Mouse (Mus musculus): ENCODE measurements around the gene Litaf. TPM values are rescaled to one million over a fixed set of nuclear protein-coding genes. Genes with fewer than 3 reads are reported as not detected.

The Litaf gene
- total and polyA plus RNA-seq, 3 experiments = 25.7 to 50.1 TPM; not detected in 1

DNA sequence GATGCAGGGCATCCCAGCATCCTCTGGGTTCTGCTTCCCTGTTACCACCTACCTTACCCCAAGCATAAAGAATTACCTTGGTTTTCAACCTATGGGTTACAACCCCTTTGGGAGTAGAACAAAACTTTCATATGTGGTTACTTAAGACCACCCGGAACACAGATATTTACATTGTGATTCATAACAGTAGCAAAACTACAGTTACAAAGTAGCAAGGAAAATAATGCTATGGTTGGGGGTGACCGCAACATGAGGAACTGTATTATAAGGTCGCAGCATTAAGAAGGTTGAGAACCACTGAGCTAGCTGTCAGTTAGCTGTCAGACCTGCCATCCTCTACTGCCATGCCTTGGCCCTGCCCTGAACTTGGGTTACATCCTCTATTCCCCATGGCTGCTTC, 2.7 kb upstream of the Litaf start:
- no peak overlapping the region for H3K27ac ChIP-seq (ENCODE audit: control insufficient read depth, low read depth, low read length)
- TF ChIP-seq POLR2AphosphoS2 (IDR thresholded peaks at IDR 0.05; ENCODE audit: low read length) (no peak), CHD1 (IDR thresholded peaks at IDR 0.05; ENCODE audit: low read depth, low read length) (no peak), ETS1 (IDR thresholded peaks at IDR 0.05; ENCODE audit: low read depth, low read length) (no peak), RAD21 (IDR thresholded peaks at IDR 0.05; ENCODE audit: low read depth, low read length) (no peak), ZC3H11A (IDR thresholded peaks at IDR 0.05; ENCODE audit: low read depth, low read length) (no peak), POLR2AphosphoS5 (IDR thresholded peaks at IDR 0.05; ENCODE audit: borderline replicate concordance, low read depth, low read length) (no peak), SIN3A (IDR thresholded peaks at IDR 0.05; ENCODE audit: low read length) (no peak), ZNF384 (IDR thresholded peaks at IDR 0.05; ENCODE audit: low read depth, low read length) (no peak), BHLHE40 (IDR thresholded peaks at IDR 0.05; ENCODE audit: borderline replicate concordance, low read depth, low read length) (no peak), MAFK (IDR thresholded peaks at IDR 0.05; ENCODE audit: borderline replicate concordance, low read depth, low read length) (no peak)
- peaks cover 0 to 5% of the 10 kb centered on the region in 2 experiments; a peak in 1 of 4 replicates for H3K36me3 ChIP-seq (ENCODE audit: control insufficient read depth in 1 of 2, insufficient read depth in 2 of 2, low read length in 2 of 2)
- no peak overlapping the region for H3K9ac ChIP-seq (ENCODE audit: control insufficient read depth, low read depth, low read length, poor library complexity, severe bottlenecking)
- no peaks in the 10 kb centered on the region for H3K9me3 ChIP-seq (replicated peaks; ENCODE audit: insufficient read depth, low read length)
- DNase-seq (ENCODE audit: low read depth, low spot score) = no peak
- H3K27me3 ChIP-seq (ENCODE audit: control insufficient read depth in 1 of 2, insufficient read depth in 2 of 2, low read length in 2 of 2) = no peaks in the 10 kb centered on the region
- H3K4me1 ChIP-seq (ENCODE audit: control insufficient read depth in 1 of 2, insufficient read depth in 2 of 2, low read length in 2 of 2) = peaks cover 0 to 10% of the 10 kb centered on the region in 2 experiments; a peak in 2 of 4 replicates
- no peaks in the 10 kb centered on the region for H3K79me2 ChIP-seq (ENCODE audit: control insufficient read depth, insufficient read depth, low read length, poor library complexity)
- no peak overlapping the region for H3K4me3 ChIP-seq (ENCODE audit: control insufficient read depth in 1 of 2, insufficient read depth in 1 of 2, low read depth in 2 of 2, low read length in 2 of 2)

- H3K9ac ChIP-seq (ENCODE audit: control insufficient read depth, low read depth, low read length, poor library complexity, severe bottlenecking) = peak overlapping the region; percentile 67; the same call in 1 of the 2 replicates
- no peak overlapping the region for H3K27ac ChIP-seq (ENCODE audit: control insufficient read depth, low read depth, low read length)
- peaks cover 0 to 10% of the 10 kb centered on the region in 2 experiments; a peak in 1 of 4 replicates for H3K36me3 ChIP-seq (ENCODE audit: control insufficient read depth in 1 of 2, insufficient read depth in 2 of 2, low read length in 2 of 2)
- no peaks in the 10 kb centered on the region for H3K9me3 ChIP-seq (replicated peaks; ENCODE audit: insufficient read depth, low read length)
- peak; percentile 53 for DNase-seq (ENCODE audit: low read depth, low spot score)
- H3K79me2 ChIP-seq (ENCODE audit: control insufficient read depth, insufficient read depth, low read length, poor library complexity) = no peaks in the 10 kb centered on the region
- H3K4me1 ChIP-seq (ENCODE audit: control insufficient read depth in 1 of 2, insufficient read depth in 2 of 2, low read length in 2 of 2) = peaks cover 0 to 14% of the 10 kb centered on the region in 2 experiments; a peak in 3 of 4 replicates
- H3K4me3 ChIP-seq (ENCODE audit: control insufficient read depth in 1 of 2, insufficient read depth in 1 of 2, low read depth in 2 of 2, low read length in 2 of 2) = peak overlapping the region; percentile 74 to 84
- no peak for TF ChIP-seq MXI1 (IDR thresholded peaks at IDR 0.05; ENCODE audit: low read depth, low read length)
- no peak for TF ChIP-seq USF1 (IDR thresholded peaks at IDR 0.05; ENCODE audit: low read depth, low read length)
- no peak for TF ChIP-seq TCF12 (IDR thresholded peaks at IDR 0.05; ENCODE audit: low read depth, low read length)
- TF ChIP-seq ZC3H11A (IDR thresholded peaks at IDR 0.05; ENCODE audit: low read depth, low read length) = no peak
- no peak for TF ChIP-seq MEF2A (IDR thresholded peaks at IDR 0.05; ENCODE audit: extremely low read depth, insufficient replicate concordance, low read depth, low read length, poor library complexity, severe bottlenecking)
- no peak for TF ChIP-seq KAT2A (conservative IDR thresholded peaks at IDR 0.05; ENCODE audit: low read depth, low read length)
- TF ChIP-seq SIN3A (IDR thresholded peaks at IDR 0.05; ENCODE audit: low read length) = no peak
- no peak for TF ChIP-seq NRF1 (IDR thresholded peaks at IDR 0.05; ENCODE audit: insufficient read depth, low read depth, low read length, poor library complexity, severe bottlenecking)
- TF ChIP-seq USF2 (IDR thresholded peaks at IDR 0.05; ENCODE audit: borderline replicate concordance in 1 of 2, insufficient read depth in 1 of 2, low read depth in 1 of 2, low read length in 2 of 2) = no peak
- TF ChIP-seq UBTF (IDR thresholded peaks at IDR 0.05; ENCODE audit: borderline replicate concordance, insufficient read depth, low read depth, low read length) = no peak
- TF ChIP-seq MAZ (IDR thresholded peaks at IDR 0.05; ENCODE audit: low read depth, low read length) = no peak
- no peak for TF ChIP-seq RCOR1 (IDR thresholded peaks at IDR 0.05; ENCODE audit: low read depth, low read length)
- TF ChIP-seq HCFC1 (IDR thresholded peaks at IDR 0.05; ENCODE audit: low read depth, low read length) = no peak
- TF ChIP-seq POLR2A (IDR thresholded peaks at IDR 0.05; ENCODE audit: control insufficient read depth in 1 of 2, insufficient read depth in 1 of 2, low read depth in 1 of 2, low read length in 2 of 2, poor library complexity in 1 of 2) = no peak
- TF ChIP-seq GABPA (IDR thresholded peaks at IDR 0.05; ENCODE audit: low read depth, low read length) = no peak
- no peak for TF ChIP-seq GATA1 (IDR thresholded peaks at IDR 0.05; ENCODE audit: low read depth, low read length)
- H3K27me3 ChIP-seq (ENCODE audit: control insufficient read depth in 1 of 2, insufficient read depth in 2 of 2, low read length in 2 of 2) = no peaks in the 10 kb centered on the region
Observed at GRCm38 (mm10) chr16:11066833-11067191, 855 bp upstream of the Litaf start.

All from MEL (cell line).